Comparison of ENCODE assay signal across 13 mouse cellular contexts in genomic region chr7:45901562-45901961, GRCm38 (mm10). TPM values are rescaled to one million over a fixed set of nuclear protein-coding genes. Genes with fewer than 3 reads are reported as not detected.
DNase-seq lines count a peak whose midpoint lies in the region; ATAC-seq lines count a peak whose summit lies in the region.
"Had no signal": no experiment of that assay in that cellular context is flagged by ENCODE, and none has a peak within 500 bp of the region (broad histone marks: within the 10 kb centered on the region; RNA-seq: fewer than 3 reads in every experiment).

No protein-coding gene starts in this region.

- H3K9me3 ChIP-seq in hindbrain, embryonic 10.5 days: 0 out of 2 replicates have a peak, but pooled peaks cover 3% of the 10 kb centered on the region
- no peaks in the 10 kb centered on the region for H3K9me3 ChIP-seq in hindbrain, embryonic 12.5 days (replicated peaks)
- H3K9me3 ChIP-seq: limb, embryonic 13.5 days; neural tube, embryonic 13.5 days had no signal

- ATAC-seq in hindbrain, embryonic 12.5 days (ENCODE audit: low FRiP score): no peak
- ATAC-seq: Patski had no signal

- no peak overlapping the region for H3K4me3 ChIP-seq in hindbrain, embryonic 10.5 days
- H3K4me3 ChIP-seq in hindbrain, embryonic 12.5 days: no peak overlapping the region
- H3K4me3 ChIP-seq: limb, embryonic 13.5 days; neural tube, embryonic 13.5 days had no signal

- DNase-seq in hindbrain, embryonic 10.5 days (ENCODE audit: low spot score): peak; percentile 25
- peak; percentile 47 for DNase-seq in MN1 (ENCODE audit: low spot score)
- DNase-seq in kidney, postnatal 14 days: peak; percentile 29
- peak; percentile 41 for DNase-seq in mesoderm, embryonic 11.5 days (ENCODE audit: low read depth, low spot score)
- DNase-seq in layer of hippocampus, postnatal 36 days: no peak
- no peak for DNase-seq in layer of hippocampus, postnatal 14 days (ENCODE audit: low spot score in 2 of 2)
- no peak for DNase-seq in heart, adult 9 months (ENCODE audit: low spot score in 2 of 2)

- H3K36me3 ChIP-seq in hindbrain, embryonic 10.5 days: peaks cover 4% of the 10 kb centered on the region; the same call in 1 of the 2 replicates
- H3K36me3 ChIP-seq in hindbrain, embryonic 12.5 days: no peaks in the 10 kb centered on the region
- H3K36me3 ChIP-seq: limb, embryonic 13.5 days; neural tube, embryonic 13.5 days had no signal

- 63% methylated on average over 5 of the region's 5 CpGs for WGBS in hindbrain, embryonic 10.5 days
- WGBS in hindbrain, embryonic 12.5 days: 58% methylated on average over 5 of the region's 5 CpGs

- H3K4me1 ChIP-seq in hindbrain, embryonic 10.5 days (replicated peaks): peaks cover 15% of the 10 kb centered on the region
- H3K4me1 ChIP-seq in hindbrain, embryonic 12.5 days: peaks cover 4% of the 10 kb centered on the region; the same call in 1 of the 2 replicates

- no peak overlapping the region for H3K27ac ChIP-seq in hindbrain, embryonic 10.5 days
- H3K27ac ChIP-seq in hindbrain, embryonic 12.5 days: no peak overlapping the region
- H3K27ac ChIP-seq: limb, embryonic 13.5 days; neural tube, embryonic 13.5 days had no signal

- H3K4me2 ChIP-seq in hindbrain, embryonic 12.5 days (replicated peaks): no peak overlapping the region
- H3K4me2 ChIP-seq: limb, embryonic 13.5 days; neural tube, embryonic 13.5 days had no signal

- no peak overlapping the region for H3K9ac ChIP-seq in hindbrain, embryonic 12.5 days
- H3K9ac ChIP-seq: limb, embryonic 13.5 days; neural tube, embryonic 13.5 days had no signal

- H3K27me3 ChIP-seq in hindbrain, embryonic 10.5 days (ENCODE audit: insufficient read depth, poor library complexity, severe bottlenecking): no peaks in the 10 kb centered on the region
- no peaks in the 10 kb centered on the region for H3K27me3 ChIP-seq in hindbrain, embryonic 12.5 days
- H3K27me3 ChIP-seq: limb, embryonic 13.5 days; neural tube, embryonic 13.5 days; Patski had no signal

RNA-seq across cellular contexts. Expression of gene Tmem143, which starts 4.8 kb away (rescaled TPM):
- 4.5 and 4.8 TPM in 2 replicates for polyA plus RNA-seq in hindbrain, embryonic 10.5 days (2016; fragmentation: Nextera tagmentation; extraction: Ambion mirVana)
- 3.4 and 5.2 TPM in 2 replicates for polyA plus RNA-seq in hindbrain, embryonic 12.5 days (2016; fragmentation: Nextera tagmentation; extraction: Ambion mirVana)
- 10 to 100 TPM; 20.8 to 25.9 TPM for total RNA-seq in layer of hippocampus, postnatal 36 days (2021)
- total RNA-seq in layer of hippocampus, postnatal 14 days (2021): 10 to 100 TPM; 20.8 to 25.6 TPM

RNA-seq across cellular contexts. Expression of gene Syngr4, which starts 5.0 kb away (rescaled TPM):
- polyA plus RNA-seq in hindbrain, embryonic 10.5 days (2016; fragmentation: Nextera tagmentation; extraction: Ambion mirVana): 1.1 and 1.3 TPM in 2 replicates
- 0.52 TPM in 1 of 2 replicates, not detected in the other for polyA plus RNA-seq in hindbrain, embryonic 12.5 days (2016; fragmentation: Nextera tagmentation; extraction: Ambion mirVana)
- not detected for total RNA-seq in layer of hippocampus, postnatal 36 days (2021)
- total RNA-seq in layer of hippocampus, postnatal 14 days (2021): not detected
- total RNA-seq: hematopoietic stem cell, adult 5-6 weeks had no signal
- polyA plus RNA-seq: frontal cortex, adult 2 months; neural tube, embryonic 13.5 days had no signal

RNA-seq across cellular contexts. Expression of gene Emp3, which starts 19.6 kb away (rescaled TPM):
- polyA plus RNA-seq in hindbrain, embryonic 10.5 days (2016; fragmentation: Nextera tagmentation; extraction: Ambion mirVana): 16.7 and 29.7 TPM in 2 replicates
- polyA plus RNA-seq in hindbrain, embryonic 12.5 days (2016; fragmentation: Nextera tagmentation; extraction: Ambion mirVana): 42.6 and 55.0 TPM in 2 replicates
- total RNA-seq in layer of hippocampus, postnatal 36 days (2021): 1 to 10 TPM; 1.9 to 4.4 TPM
- 1 to 10 TPM; 1.8 to 2.6 TPM for total RNA-seq in layer of hippocampus, postnatal 14 days (2021)

RNA-seq across cellular contexts. Expression of gene Ccdc114, which starts 22.3 kb away (rescaled TPM):
- polyA plus RNA-seq in hindbrain, embryonic 10.5 days (2016; fragmentation: Nextera tagmentation; extraction: Ambion mirVana): 6.5 and 7.7 TPM in 2 replicates
- 5.5 and 6.8 TPM in 2 replicates for polyA plus RNA-seq in hindbrain, embryonic 12.5 days (2016; fragmentation: Nextera tagmentation; extraction: Ambion mirVana)
- 1 to 10 TPM; 3.0 TPM for total RNA-seq in layer of hippocampus, postnatal 36 days (2021)
- 1 to 10 TPM; 2.1 to 6.2 TPM for total RNA-seq in layer of hippocampus, postnatal 14 days (2021)

RNA-seq across cellular contexts. Expression of gene Grin2d, which starts 23.4 kb away (rescaled TPM):
- polyA plus RNA-seq in hindbrain, embryonic 10.5 days (2016; fragmentation: Nextera tagmentation; extraction: Ambion mirVana): 0.19 and 0.33 TPM in 2 replicates
- 1.6 TPM in 2 replicates for polyA plus RNA-seq in hindbrain, embryonic 12.5 days (2016; fragmentation: Nextera tagmentation; extraction: Ambion mirVana)
- total RNA-seq in layer of hippocampus, postnatal 36 days (2021): 10 to 100 TPM; 10.9 to 11.4 TPM
- total RNA-seq in layer of hippocampus, postnatal 14 days (2021): 10 to 100 TPM; 19.7 to 20.4 TPM

Comparison
In these comparisons a context has a peak if more than half of its experiments do, and no peak if none do; other contexts are left out.
1. DNase-seq: peak in hindbrain, embryonic 10.5 days (single experiment), MN1 (single experiment), kidney, postnatal 14 days (single experiment) and mesoderm, embryonic 11.5 days (single experiment); none in layer of hippocampus, postnatal 36 days (0 of 2), layer of hippocampus, postnatal 14 days (0 of 2) and heart, adult 9 months (0 of 2).